Mouse (Mus musculus) stomach, embryonic 14.5 days (tissue): Measurements from ENCODE around the gene Espl1. TPM values are rescaled to one million over a fixed set of nuclear protein-coding genes. Genes with fewer than 3 reads are reported as not detected.

Experiments
- ATAC-seq: fragments of 200-750 bp; cut with Nextera tagmentation; 2 replicates; pipeline ENCODE4 v1.8.0; 2017; ENCODE audit warnings: low read depth, moderate TSS enrichment; ENCODE audit not compliant: insufficient number of reproducible peaks, insufficient read depth, low FRiP score
- H3K27ac ChIP-seq: fragments of 300-500 bp; sonication (generic); 2 replicates; pipeline ENCODE4 v1.5.1; 2014; ENCODE audit warnings: mild to moderate bottlenecking, low read length, moderate library complexity, mixed read lengths
- H3K27me3 ChIP-seq: fragments of 300-500 bp; sonication (generic); 2 replicates; pipeline ENCODE4 v1.6.1; 2014; ENCODE audit warnings: low read length, control low read depth, mixed read lengths; ENCODE audit not compliant: control insufficient read depth, insufficient read depth
- H3K36me3 ChIP-seq: fragments of 300-500 bp; sonication (generic); 2 replicates; pipeline ENCODE4 v1.6.1; 2014; ENCODE audit warnings: mild to moderate bottlenecking, control low read depth, low read length, moderate library complexity, mixed read lengths; ENCODE audit not compliant: control insufficient read depth, insufficient read depth
- H3K4me1 ChIP-seq: fragments of 300-500 bp; sonication (generic); 2 replicates; pipeline ENCODE4 v1.6.1; 2014; ENCODE audit warnings: low read length, control low read depth, mixed read lengths; ENCODE audit not compliant: control insufficient read depth, insufficient read depth
- H3K4me2 ChIP-seq: fragments of 300-500 bp; sonication (generic); replicated peaks from 2 replicates; pipeline ENCODE4 v1.6.1; 2014; ENCODE audit warnings: low read depth, low read length, control low read depth
- H3K4me3 ChIP-seq: fragments of 300-500 bp; sonication (generic); 2 replicates; pipeline ENCODE4 v1.5.1; 2014; ENCODE audit warnings: low read depth, low read length, control low read depth
- H3K9ac ChIP-seq: fragments of 300-500 bp; sonication (generic); replicated peaks from 2 replicates; pipeline ENCODE4 v1.6.1; 2014; ENCODE audit warnings: low read depth, mild to moderate bottlenecking, control low read depth, low read length, moderate library complexity, mixed read lengths
- H3K9me3 ChIP-seq: fragments of 300-500 bp; sonication (generic); 2 replicates; pipeline ENCODE4 v1.6.1; 2016; ENCODE audit warnings: low read depth, low read length, control low read depth; ENCODE audit not compliant: control insufficient read depth
- WGBS: fragments of 180-500 bp; shearing (Covaris S2); extraction: QIAGEN DNeasy Blood & Tissue Kit; methylation state at CpG from one replicate; pipeline ENCODE4 v1.1.7; 2014; 5-methylcytosine and 5-hydroxymethylcytosine counted together
- polyA plus RNA-seq: library from polyadenylated mRNA; unstranded; fragments of >200 nt; fragmentation: Nextera tagmentation; extraction: Ambion mirVana; gene quantifications from 2 replicates; pipeline ENCODE4 v1.2.1, GENCODE M21; 2014

The Espl1 gene
- polyA plus RNA-seq, 1 experiment from 2014 or later, result 25.4 TPM

DNA sequence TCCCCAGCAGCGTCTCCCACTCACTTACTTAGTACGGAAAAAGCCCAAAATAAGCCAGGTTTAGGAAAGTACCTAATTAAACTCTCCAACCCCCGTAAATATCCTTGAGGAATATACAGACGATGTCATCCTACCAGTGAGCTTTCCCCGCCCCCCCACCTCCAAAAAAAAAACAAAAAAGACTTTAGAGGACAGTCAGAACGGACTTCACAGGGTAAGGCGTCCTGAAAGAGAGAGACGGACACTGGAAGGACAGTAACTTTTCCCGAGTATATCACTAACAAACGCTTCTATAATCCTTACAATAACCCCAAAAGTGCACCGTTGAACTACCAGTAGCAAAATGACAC lies 54.9 kb downstream of the Espl1 start:
- WGBS, result 8% methylated on average over 11 of the region's 11 CpGs
- Histone ChIP-seq H3K27ac (peak overlapping the region; percentile 52; the same call in 1 of the 2 replicates), H3K9ac (peak overlapping the region; percentile 29), H3K36me3 (peaks cover 9% of the 10 kb centered on the region), H3K27me3 (no peaks in the 10 kb centered on the region), H3K9me3 (no peaks in the 10 kb centered on the region), H3K4me2 (peak overlapping the region; percentile 57), H3K4me3 (peak overlapping the region; percentile 83), H3K4me1 (peaks cover 10% of the 10 kb centered on the region; the same call in 1 of the 2 replicates)
- peak; percentile 1; the same call in 1 of the 2 replicates for ATAC-seq

DNA sequence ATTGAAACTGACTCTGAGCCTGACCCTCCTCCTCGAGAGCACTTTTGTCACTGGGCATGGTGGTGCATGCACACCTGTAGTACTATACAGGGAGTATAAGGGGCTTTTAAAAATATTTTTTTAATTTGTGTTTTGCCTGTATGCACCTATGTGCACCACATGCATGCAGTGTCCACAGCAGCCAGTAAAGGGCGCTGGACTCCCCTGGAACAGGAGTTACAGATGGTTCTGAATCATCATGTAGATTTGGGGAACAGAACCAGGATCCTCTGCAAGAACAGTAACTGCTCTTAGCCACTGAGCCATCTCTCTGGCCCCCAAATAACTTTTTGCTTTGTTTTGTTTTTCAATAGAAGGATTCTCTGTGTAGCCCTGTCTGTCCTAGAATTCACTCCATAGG lies 56.1 kb downstream of the Espl1 start:
- 58% methylated on average over 2 of the region's 2 CpGs for WGBS
- Histone ChIP-seq H3K27ac (no peak overlapping the region), H3K9me3 (no peaks in the 10 kb centered on the region), H3K4me2 (no peak overlapping the region), H3K4me1 (peaks cover 10% of the 10 kb centered on the region; the same call in 1 of the 2 replicates), H3K9ac (no peak overlapping the region), H3K4me3 (no peak overlapping the region), H3K36me3 (no peaks in the 10 kb centered on the region; the same call in 1 of the 2 replicates), H3K27me3 (no peaks in the 10 kb centered on the region)
- ATAC-seq, result no peak

DNA sequence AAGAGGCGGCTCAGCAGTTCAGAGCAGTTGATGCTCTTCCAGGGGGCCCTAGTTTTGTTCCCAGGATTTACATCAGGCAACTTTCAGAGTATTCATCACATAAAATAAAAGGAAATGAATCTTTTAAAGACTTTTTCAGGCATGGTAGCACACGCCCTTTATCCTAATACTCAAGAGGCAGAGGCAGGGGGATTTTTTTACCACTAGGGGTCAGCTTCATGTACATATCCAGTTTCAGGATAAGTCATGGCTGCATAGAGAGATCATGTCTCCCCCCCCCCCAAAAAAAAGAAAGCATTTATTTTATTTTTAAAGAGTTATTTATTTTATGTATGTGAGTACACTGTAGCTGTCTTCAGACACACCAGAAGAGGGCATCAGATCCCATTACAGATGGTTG lies 57.9 kb downstream of the Espl1 start:
- H3K4me3 ChIP-seq, result no peak overlapping the region
- H3K9ac ChIP-seq, result no peak overlapping the region
- 0 out of 2 replicates have a peak, but pooled peaks cover 6% of the 10 kb centered on the region for H3K27me3 ChIP-seq
- H3K36me3 ChIP-seq, result no peaks in the 10 kb centered on the region
- WGBS, result 86% methylated on average over 2 of the region's 2 CpGs
- no peak overlapping the region for H3K4me2 ChIP-seq
- peaks cover 17% of the 10 kb centered on the region; the same call in 1 of the 2 replicates for H3K4me1 ChIP-seq
- no peak overlapping the region for H3K27ac ChIP-seq
- ATAC-seq, result no peak
- H3K9me3 ChIP-seq, result no peaks in the 10 kb centered on the region

DNA sequence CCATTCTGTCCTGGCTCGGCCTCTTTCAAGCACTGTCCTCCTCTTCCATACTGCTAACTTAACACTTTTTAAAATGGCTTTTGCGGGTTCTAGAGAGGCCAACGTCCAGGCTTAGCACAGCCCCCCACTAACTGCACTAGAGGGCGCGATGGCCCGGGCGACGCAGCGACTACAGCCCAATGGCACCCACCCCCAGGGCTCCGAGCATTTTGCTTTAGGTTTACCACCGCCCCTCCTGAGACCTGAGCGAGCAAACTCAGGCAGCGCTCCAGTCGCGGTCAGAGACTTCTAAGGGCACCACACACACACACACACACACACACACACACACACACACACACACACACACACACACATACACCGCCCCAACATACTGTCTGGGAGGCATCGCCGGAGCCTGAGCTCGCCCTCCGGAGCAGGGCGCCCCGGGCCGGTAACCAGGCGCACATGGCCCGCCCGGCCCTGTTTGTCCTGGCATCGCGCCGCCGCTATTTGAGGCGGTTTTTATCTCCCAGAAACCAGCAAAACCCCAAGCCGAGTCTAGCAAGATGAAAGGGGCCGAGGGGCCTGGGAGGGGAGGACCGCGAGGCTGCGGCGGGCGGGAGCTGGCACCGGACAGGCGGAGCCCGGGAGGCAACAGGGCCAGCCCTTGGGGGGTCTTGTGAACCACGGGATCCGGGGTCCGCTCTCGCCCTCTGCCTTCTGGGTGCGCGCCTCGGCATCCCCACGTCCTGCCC lies 59.2 kb downstream of the Espl1 start:
- peak; percentile 40; the same call in 1 of the 2 replicates for ATAC-seq
- peak overlapping the region; percentile 96 for H3K4me2 ChIP-seq

DNA sequence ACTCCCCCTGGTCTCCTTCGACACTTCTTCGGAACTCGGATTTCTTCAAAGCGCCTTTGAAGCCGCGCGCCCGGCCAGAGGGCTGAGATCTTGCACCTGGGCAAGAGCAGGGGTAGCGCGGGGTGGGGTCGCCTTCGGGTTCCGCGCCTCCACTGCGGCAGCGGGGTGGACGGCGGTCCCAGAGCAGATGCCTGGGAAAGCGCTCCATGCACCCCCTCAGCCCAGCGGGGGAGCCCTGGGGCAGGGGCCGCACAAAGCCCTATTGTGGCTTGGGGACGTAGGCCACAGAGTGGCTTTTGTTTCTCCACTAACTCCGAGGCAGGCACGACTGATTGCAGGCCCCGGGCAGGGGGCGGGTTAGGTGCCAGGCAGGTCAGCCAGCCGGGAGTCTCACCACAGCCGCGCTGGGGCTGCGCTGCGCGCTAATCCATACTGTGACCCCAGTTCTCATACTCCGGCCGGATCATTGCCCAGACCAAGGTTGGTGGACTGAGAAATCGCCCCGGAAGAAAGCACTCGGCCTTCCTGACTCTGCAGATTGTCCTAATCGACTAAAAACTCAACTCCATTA lies 59.9 kb downstream of the Espl1 start:
- Histone ChIP-seq H3K9me3 (no peaks in the 10 kb centered on the region), H3K9ac (peak overlapping the region; percentile 53), H3K4me3 (peak overlapping the region; percentile 53), H3K4me1 (peaks cover 11% of the 10 kb centered on the region; the same call in 1 of the 2 replicates), H3K27me3 (0 out of 2 replicates have a peak, but pooled peaks cover 7% of the 10 kb centered on the region), H3K36me3 (no peaks in the 10 kb centered on the region), H3K4me2 (peak overlapping the region; percentile 96), H3K27ac (peak overlapping the region; percentile 80)
- peak; percentile 29; the same call in 1 of the 2 replicates for ATAC-seq
- WGBS, result 3% methylated on average over 38 of the region's 38 CpGs

More for the DNA sequence above, 59.2 kb downstream of the Espl1 start:
- Histone ChIP-seq H3K36me3 (no peaks in the 10 kb centered on the region), H3K27me3 (0 out of 2 replicates have a peak, but pooled peaks cover 7% of the 10 kb centered on the region), H3K27ac (peak overlapping the region; percentile 80), H3K9me3 (no peaks in the 10 kb centered on the region), H3K4me1 (peaks cover 11% of the 10 kb centered on the region; the same call in 1 of the 2 replicates), H3K9ac (peak overlapping the region; percentile 53), H3K4me3 (peak overlapping the region; percentile 53)
- WGBS, result under 1% methylated on average over 47 of the region's 49 CpGs

DNA sequence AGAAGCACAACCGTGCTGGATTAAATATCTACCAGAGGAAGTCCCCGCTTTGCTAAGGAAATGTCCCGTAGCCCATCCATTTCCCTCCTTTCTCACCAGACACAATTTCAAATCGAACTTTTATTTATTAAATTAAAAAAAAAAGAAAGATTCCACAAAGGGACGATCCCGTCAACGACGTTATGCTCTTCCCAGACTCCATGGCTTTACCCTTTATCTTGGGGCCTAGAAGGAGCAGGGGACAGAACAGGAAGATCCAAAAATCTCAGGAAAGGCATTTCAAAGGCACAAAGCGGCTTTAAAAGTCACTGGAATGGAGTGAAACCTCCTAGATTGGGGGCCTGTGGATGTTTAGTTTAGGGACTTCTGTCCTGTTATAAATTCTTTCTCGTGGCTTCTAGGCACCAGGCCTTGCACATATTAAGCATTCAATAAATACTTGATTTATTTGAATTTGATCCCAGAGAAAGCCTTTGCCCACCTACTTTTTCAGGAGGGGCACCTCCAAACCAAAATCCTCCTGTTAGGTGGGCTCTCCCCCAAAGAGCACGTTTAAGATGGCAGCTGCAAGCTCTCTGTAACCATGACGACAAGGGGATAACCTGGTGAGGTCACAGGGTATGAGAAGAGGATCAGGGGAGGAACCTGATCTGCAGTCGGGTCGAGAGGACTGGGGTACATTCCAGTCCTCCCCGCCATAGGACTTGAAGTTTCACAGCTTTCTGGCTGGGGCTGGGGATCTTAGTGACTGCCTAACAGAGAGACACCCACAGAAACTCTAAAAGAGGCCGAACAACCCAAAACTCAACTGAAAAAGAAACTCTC lies 60.6 kb downstream of the Espl1 start:
- H3K4me1 ChIP-seq, result peaks cover 8% of the 10 kb centered on the region; the same call in 1 of the 2 replicates
- WGBS, result 44% methylated on average over 16 of the region's 16 CpGs
- H3K27ac ChIP-seq, result peak overlapping the region; percentile 80; the same call in 1 of the 2 replicates
- H3K27me3 ChIP-seq, result 0 out of 2 replicates have a peak, but pooled peaks cover 7% of the 10 kb centered on the region
- H3K4me2 ChIP-seq, result peak overlapping the region; percentile 96
- peak overlapping the region; percentile 53; the same call in 1 of the 2 replicates for H3K4me3 ChIP-seq
- ATAC-seq, result no peak
- H3K9ac ChIP-seq, result no peak overlapping the region
- no peaks in the 10 kb centered on the region for H3K36me3 ChIP-seq
- H3K9me3 ChIP-seq, result no peaks in the 10 kb centered on the region

DNA sequence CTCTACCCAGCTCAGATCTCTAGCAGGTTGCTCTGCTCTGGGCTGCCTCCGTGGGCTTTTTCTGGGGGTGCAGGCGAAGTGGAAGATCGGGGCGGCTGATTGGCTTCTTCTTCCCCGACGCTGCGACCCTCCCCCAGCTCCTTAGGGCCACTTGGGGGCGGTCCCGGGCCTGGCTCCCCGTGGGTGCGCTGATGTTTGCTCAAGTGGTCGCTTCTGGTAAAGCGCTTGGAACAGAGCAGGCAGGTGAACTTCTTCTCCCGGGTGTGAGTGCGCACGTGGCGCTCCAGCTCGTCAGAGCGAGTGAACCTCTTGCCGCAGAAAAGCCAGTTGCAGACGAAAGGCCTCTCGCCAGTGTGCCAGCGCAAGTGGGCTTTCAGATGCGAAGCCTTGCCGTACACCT lies 62.1 kb downstream of the Espl1 start:
- H3K4me1 ChIP-seq, result peaks cover 19% of the 10 kb centered on the region
- no peak overlapping the region for H3K9ac ChIP-seq
- H3K4me3 ChIP-seq, result peak overlapping the region; percentile 4; the same call in 1 of the 2 replicates
- no peak for ATAC-seq
- no peaks in the 10 kb centered on the region for H3K9me3 ChIP-seq
- WGBS, result 3% methylated on average over 25 of the region's 25 CpGs
- 0 out of 2 replicates have a peak, but pooled peaks cover 7% of the 10 kb centered on the region for H3K27me3 ChIP-seq
- H3K36me3 ChIP-seq, result no peaks in the 10 kb centered on the region
- peak overlapping the region; percentile 32 for H3K4me2 ChIP-seq
- H3K27ac ChIP-seq, result no peak overlapping the region

DNA sequence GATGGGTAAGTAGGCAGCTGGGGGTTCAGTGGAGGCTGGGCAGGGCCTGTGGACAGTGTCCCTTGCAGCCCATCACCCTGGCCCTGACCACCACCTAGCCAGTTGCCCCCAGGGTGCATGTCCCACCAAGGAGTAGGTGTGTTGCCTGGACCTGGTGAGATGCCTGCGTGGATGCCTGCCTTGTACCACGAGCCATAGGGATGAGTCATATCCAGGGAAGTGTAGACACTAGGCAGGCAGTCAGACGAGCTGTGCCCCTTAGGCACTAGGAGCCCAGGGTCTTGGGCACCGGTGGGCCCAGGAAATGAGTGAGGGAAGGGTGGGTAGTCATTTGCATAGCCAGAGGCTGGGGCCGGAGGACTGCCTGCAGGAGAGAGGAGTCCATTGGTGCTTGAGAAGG lies 62.8 kb downstream of the Espl1 start:
- H3K27ac ChIP-seq, result no peak overlapping the region
- no peak; the same call in 1 of the 2 replicates for ATAC-seq
- H3K36me3 ChIP-seq, result no peaks in the 10 kb centered on the region
- no peak overlapping the region for H3K4me2 ChIP-seq
- H3K9ac ChIP-seq, result no peak overlapping the region
- WGBS, result 33% methylated on average over 5 of the region's 5 CpGs
- peaks cover 19% of the 10 kb centered on the region for H3K4me1 ChIP-seq
- H3K9me3 ChIP-seq, result no peaks in the 10 kb centered on the region
- H3K27me3 ChIP-seq, result 0 out of 2 replicates have a peak, but pooled peaks cover 7% of the 10 kb centered on the region
- no peak overlapping the region for H3K4me3 ChIP-seq
